Mouse (Mus musculus) hindbrain, embryonic 14.5 days (tissue): ENCODE measurements at regions not wholly inside any gene's neighbourhood (a gene's known extent, or its start where the extent isn't known, plus 50 kb on each side); places are given as distances from the start of the nearest gene placed in this dataset.

Experiments used
- ATAC-seq: fragments of 200-750 bp; cut with Nextera tagmentation; 2 replicates; pipeline ENCODE4 v1.8.0; 2017; ENCODE audit warnings: moderate number of reproducible peaks, mild to moderate bottlenecking, moderate TSS enrichment, moderate library complexity; ENCODE audit not compliant: low FRiP score
- DNase-seq: peaks from one replicate; pipeline ENCODE4 v3.0.0-alpha.2; 2015; ENCODE audit warnings: low spot score
- H3K27ac ChIP-seq: fragments of 300-500 bp; sonication (generic); 2 replicates; pipeline ENCODE4 v1.5.1; 2014; ENCODE audit warnings: mild to moderate bottlenecking, moderate library complexity
- H3K27me3 ChIP-seq: fragments of 300-500 bp; sonication (generic); 2 replicates; pipeline ENCODE4 v1.6.1; 2014; ENCODE audit warnings: mild to moderate bottlenecking, low read length, mixed read lengths; ENCODE audit not compliant: control insufficient read depth, insufficient read depth
- H3K36me3 ChIP-seq: fragments of 300-500 bp; sonication (generic); replicated peaks from 2 replicates; pipeline ENCODE4 v1.6.1; 2014; ENCODE audit not compliant: control insufficient read depth, insufficient read depth
- H3K4me1 ChIP-seq: fragments of 300-500 bp; sonication (generic); replicated peaks from 2 replicates; pipeline ENCODE4 v1.6.1; 2014; ENCODE audit warnings: antibody characterized with exemption, low read length, mixed read lengths; ENCODE audit not compliant: control insufficient read depth, insufficient read depth
- H3K4me2 ChIP-seq: fragments of 300-500 bp; sonication (generic); replicated peaks from 2 replicates; pipeline ENCODE4 v1.6.1; 2014; ENCODE audit warnings: mild to moderate bottlenecking, moderate library complexity
- H3K4me3 ChIP-seq: fragments of 300-500 bp; sonication (generic); replicated peaks from 2 replicates; pipeline ENCODE4 v1.5.1; 2014; ENCODE audit warnings: mild to moderate bottlenecking, low read length
- H3K9ac ChIP-seq: fragments of 300-500 bp; sonication (generic); 2 replicates; pipeline ENCODE4 v1.6.1; 2014
- H3K9me3 ChIP-seq: fragments of 300-500 bp; sonication (generic); 2 replicates; pipeline ENCODE4 v1.6.1; 2016; ENCODE audit warnings: low read length; ENCODE audit not compliant: control insufficient read depth
- WGBS: fragments of 180-500 bp; shearing (Covaris S2); extraction: QIAGEN DNeasy Blood & Tissue Kit; methylation state at CpG from one replicate; pipeline ENCODE4 v1.1.7; 2014; 5-methylcytosine and 5-hydroxymethylcytosine counted together

GRCm38 (mm10) chr3:51145985-51146384, 78.3 kb upstream of the Noct start:
- no peak overlapping the region for H3K4me2 ChIP-seq
- no peak overlapping the region for H3K4me3 ChIP-seq
- H3K4me1 ChIP-seq: no peaks in the 10 kb centered on the region
- ATAC-seq (no peak), DNase-seq (no peak)
- WGBS: 98% methylated on average over 2 of the region's 2 CpGs
- no peaks in the 10 kb centered on the region for H3K36me3 ChIP-seq
- no peaks in the 10 kb centered on the region for H3K27me3 ChIP-seq
- no peak overlapping the region for H3K9ac ChIP-seq
- no peak overlapping the region for H3K27ac ChIP-seq
- H3K9me3 ChIP-seq: no peaks in the 10 kb centered on the region

DNA sequence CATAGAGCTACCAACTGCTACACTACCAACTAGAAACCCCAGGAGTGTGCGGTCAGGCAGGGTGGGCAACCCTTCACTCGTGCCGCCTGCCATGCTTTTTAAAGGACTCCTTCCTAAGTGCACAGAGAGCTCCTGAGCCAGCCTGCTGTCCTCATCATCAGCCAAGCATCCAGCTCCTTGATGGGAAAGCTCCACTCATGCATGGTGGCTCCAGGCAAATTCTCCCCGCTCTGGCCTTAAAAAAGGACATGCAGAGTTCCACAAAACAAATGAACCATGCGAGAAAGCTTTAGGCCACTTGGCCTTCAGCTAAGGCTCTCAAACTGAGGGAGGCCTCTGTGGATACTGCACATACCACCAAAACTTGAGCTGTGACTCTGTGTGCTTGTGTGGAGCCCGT, 74.2 kb upstream of the Noct start:
- WGBS: 69% methylated on average over 6 of the region's 6 CpGs
- Histone ChIP-seq H3K9ac (no peak overlapping the region), H3K4me3 (no peak overlapping the region), H3K9me3 (no peaks in the 10 kb centered on the region), H3K4me1 (no peaks in the 10 kb centered on the region), H3K27me3 (no peaks in the 10 kb centered on the region), H3K4me2 (no peak overlapping the region), H3K36me3 (no peaks in the 10 kb centered on the region), H3K27ac (no peak overlapping the region)
- no peak for ATAC-seq
- no peak for DNase-seq

- WGBS: 87% methylated on average over 4 of the region's 4 CpGs
- Histone ChIP-seq H3K36me3 (no peaks in the 10 kb centered on the region), H3K4me1 (peaks cover 7% of the 10 kb centered on the region; the same call in 1 of the 2 replicates), H3K4me2 (no peak overlapping the region), H3K4me3 (no peak overlapping the region), H3K9ac (no peak overlapping the region), H3K27me3 (no peaks in the 10 kb centered on the region), H3K9me3 (no peaks in the 10 kb centered on the region), H3K27ac (no peak overlapping the region)
- DNase-seq: no peak
- ATAC-seq: no peak
Measured at GRCm38 (mm10) chr3:51151104-51151503, 73.1 kb upstream of the Noct start.

GRCm38 (mm10) chr3:51155621-51156020, 68.6 kb upstream of the Noct start:
- H3K27me3 ChIP-seq: no peaks in the 10 kb centered on the region
- 55% methylated on average over 4 of the region's 4 CpGs for WGBS
- ATAC-seq: no peak
- H3K36me3 ChIP-seq: no peaks in the 10 kb centered on the region
- H3K4me1 ChIP-seq: peaks cover 27% of the 10 kb centered on the region
- H3K27ac ChIP-seq: peak overlapping the region; percentile 63; the same call in 1 of the 2 replicates
- no peak overlapping the region for H3K4me2 ChIP-seq
- no peak overlapping the region for H3K4me3 ChIP-seq
- H3K9ac ChIP-seq: no peak overlapping the region
- DNase-seq: no peak
- H3K9me3 ChIP-seq: no peaks in the 10 kb centered on the region

GRCm38 (mm10) chr3:51156386-51157290, 67.6 kb upstream of the Noct start:
- Histone ChIP-seq H3K9ac (no peak overlapping the region), H3K27ac (peak overlapping the region; percentile 63)
- ATAC-seq: peak; percentile 93

DNA sequence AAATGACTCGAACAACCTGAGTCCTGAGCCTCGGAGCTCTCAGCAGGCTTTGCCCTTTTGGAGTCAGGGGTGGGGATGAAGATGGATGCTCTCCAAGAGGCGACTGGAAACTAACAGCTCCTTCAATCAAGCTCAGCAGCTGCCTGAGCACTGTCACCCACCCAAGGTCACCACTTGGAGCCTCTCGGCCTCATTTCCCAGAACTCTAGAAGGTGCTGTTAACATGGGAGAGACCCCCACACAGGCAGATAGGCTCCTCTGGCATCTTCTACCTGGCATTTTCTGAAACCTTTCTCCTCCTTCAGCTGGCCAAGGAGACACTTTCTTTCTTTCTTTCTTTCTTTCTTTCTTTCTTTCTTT, 67.0 kb upstream of the Noct start:
- no peak overlapping the region for H3K9ac ChIP-seq
- no peaks in the 10 kb centered on the region for H3K9me3 ChIP-seq
- ATAC-seq: no peak

More at GRCm38 (mm10) chr3:51156386-51157290, 67.6 kb upstream of the Noct start:
- H3K9me3 ChIP-seq: no peaks in the 10 kb centered on the region
- peaks cover 27% of the 10 kb centered on the region for H3K4me1 ChIP-seq
- whole genome bisulfite sequencing: 39% methylated on average over 20 of the region's 20 CpGs
- DNase-seq: peak; percentile 75
- H3K36me3 ChIP-seq: no peaks in the 10 kb centered on the region
- no peak overlapping the region for H3K4me2 ChIP-seq
- H3K4me3 ChIP-seq: no peak overlapping the region
- no peaks in the 10 kb centered on the region for H3K27me3 ChIP-seq

DNA sequence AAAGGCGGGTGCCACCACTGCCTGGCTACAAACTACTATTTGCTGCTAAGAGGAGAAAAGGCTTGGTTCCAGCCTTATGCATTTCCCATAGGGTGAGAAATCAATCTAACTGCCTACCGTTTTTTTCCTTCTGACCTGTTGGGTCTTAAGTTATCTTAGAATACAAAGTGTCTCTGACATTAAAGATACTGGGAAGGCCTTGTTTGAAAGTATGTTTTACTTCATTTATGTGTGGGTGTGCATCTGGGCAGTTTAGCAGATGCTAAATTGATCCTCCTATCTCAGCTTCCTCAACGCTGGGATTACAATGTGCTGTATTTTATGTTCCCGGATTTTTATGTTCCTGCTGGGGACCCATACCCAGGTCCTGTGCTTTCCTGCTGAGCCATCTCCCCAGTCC, 65.8 kb upstream of the Noct start:
- Histone ChIP-seq H3K27ac (no peak overlapping the region), H3K4me2 (no peak overlapping the region), H3K27me3 (no peaks in the 10 kb centered on the region), H3K9me3 (no peaks in the 10 kb centered on the region), H3K4me3 (no peak overlapping the region), H3K4me1 (peaks cover 27% of the 10 kb centered on the region), H3K36me3 (no peaks in the 10 kb centered on the region), H3K9ac (no peak overlapping the region)
- DNase-seq (no peak), ATAC-seq (no peak)
- 85% methylated on average over 4 of the region's 4 CpGs for WGBS

More for the DNA sequence above, 67.0 kb upstream of the Noct start:
- Histone ChIP-seq H3K4me1 (peaks cover 27% of the 10 kb centered on the region), H3K27ac (peak overlapping the region; percentile 63), H3K27me3 (no peaks in the 10 kb centered on the region), H3K4me2 (no peak overlapping the region), H3K36me3 (no peaks in the 10 kb centered on the region), H3K4me3 (no peak overlapping the region)
- no peak for DNase-seq
- WGBS: 11% methylated on average over 4 of the region's 4 CpGs

GRCm38 (mm10) chr3:51159322-51159721, 64.9 kb upstream of the Noct start:
- 22% methylated on average over 4 of the region's 4 CpGs for WGBS
- no peak for ATAC-seq
- no peak overlapping the region for H3K27ac ChIP-seq

GRCm38 (mm10) chr3:51159881-51160280, 64.4 kb upstream of the Noct start:
- DNase-seq (no peak), ATAC-seq (no peak)
- 53% methylated on average over 9 of the region's 9 CpGs for WGBS
- Histone ChIP-seq H3K27me3 (no peaks in the 10 kb centered on the region), H3K36me3 (no peaks in the 10 kb centered on the region), H3K9ac (no peak overlapping the region), H3K4me3 (no peak overlapping the region), H3K4me2 (no peak overlapping the region), H3K27ac (no peak overlapping the region), H3K4me1 (peaks cover 27% of the 10 kb centered on the region), H3K9me3 (no peaks in the 10 kb centered on the region)

More at GRCm38 (mm10) chr3:51159322-51159721, 64.9 kb upstream of the Noct start:
- H3K4me3 ChIP-seq: no peak overlapping the region
- H3K36me3 ChIP-seq: no peaks in the 10 kb centered on the region
- no peaks in the 10 kb centered on the region for H3K9me3 ChIP-seq
- no peaks in the 10 kb centered on the region for H3K27me3 ChIP-seq
- no peak overlapping the region for H3K9ac ChIP-seq
- no peak for DNase-seq
- H3K4me1 ChIP-seq: peaks cover 27% of the 10 kb centered on the region
- no peak overlapping the region for H3K4me2 ChIP-seq
